Comparison of ENCODE assay signal across 3 mouse cellular contexts in genomic region chr17:80531351-80531750, GRCm38 (mm10). TPM values are rescaled to one million over a fixed set of nuclear protein-coding genes. Genes with fewer than 3 reads are reported as not detected.
"Had no signal": no experiment of that assay in that cellular context is flagged by ENCODE, and none has a peak within 500 bp of the region (broad histone marks: within the 10 kb centered on the region; RNA-seq: fewer than 3 reads in every experiment).

No protein-coding gene starts in this region.

RNA-seq across cellular contexts. Expression of gene Cdkl4, which starts 46.3 kb away (rescaled TPM):
- polyA plus RNA-seq: heart, embryonic 11.5 days; heart, embryonic 13.5 days; heart, embryonic 14.5 days had no signal
